11 mouse cellular contexts compared by ENCODE assay signal in genomic region chr9:58036961-58037360, GRCm38 (mm10). TPM values are rescaled to one million over a fixed set of nuclear protein-coding genes. Genes with fewer than 3 reads are reported as not detected.
"Had no signal": no experiment of that assay in that cellular context is flagged by ENCODE, and none has a peak within 500 bp of the region (broad histone marks: within the 10 kb centered on the region; RNA-seq: fewer than 3 reads in every experiment).

No protein-coding gene starts in this region.

- DNase-seq: kidney, postnatal 10 days; kidney, postnatal 4 days; liver; liver, embryonic 13.5 days; liver, postnatal 0 days; lung, postnatal 14 days; right cerebral cortex, adult 18-20 months; right cerebral cortex, postnatal 25 days; thymus, adult 18-20 months; thymus, postnatal 25 days had no signal

RNA-seq across cellular contexts. Expression of gene Stra6, which starts 26.6 kb away (rescaled TPM):
- polyA plus RNA-seq: liver, postnatal 0 days; macrophage had no signal

RNA-seq across cellular contexts. Expression of gene Cyp11a1, which starts 30.8 kb away (rescaled TPM):
- polyA plus RNA-seq: macrophage had no signal
